Mouse (Mus musculus) cortical plate, adult 2 months (tissue): ENCODE measurements around the gene Myl12a.

ENCODE experiments used
- CTCF ChIP-seq: fragments of 200-500 bp; IDR thresholded peaks from 2 replicates; pipeline ENCODE4 v1.5.1; 2011; ENCODE audit warnings: mild to moderate bottlenecking, control low read depth, low read length; ENCODE audit not compliant: insufficient read depth; ENCODE audit errors: extremely low read depth
- POLR2A ChIP-seq: fragments of 200-500 bp; IDR thresholded peaks from 2 replicates; pipeline ENCODE4 v1.6.1; 2011; ENCODE audit warnings: mild to moderate bottlenecking, low read length, control low read depth; ENCODE audit not compliant: insufficient read depth; ENCODE audit errors: extremely low read depth

- TF ChIP-seq CTCF (no peak), POLR2A (no peak)
Observed at GRCm38 (mm10) chr17:71008676-71009075, 6.0 kb upstream of the Myl12a start.
